Mouse (Mus musculus): ENCODE measurements around the gene Mal.
A peak's percentile ranks its signal among the peaks of the same experiment; 100 is the strongest.
"Not testable (repeated sequence)": the region's sequence is repeated elsewhere in the genome, so short reads cannot be mapped to it uniquely, and the experiment has no call there.

Mal gene

DNA sequence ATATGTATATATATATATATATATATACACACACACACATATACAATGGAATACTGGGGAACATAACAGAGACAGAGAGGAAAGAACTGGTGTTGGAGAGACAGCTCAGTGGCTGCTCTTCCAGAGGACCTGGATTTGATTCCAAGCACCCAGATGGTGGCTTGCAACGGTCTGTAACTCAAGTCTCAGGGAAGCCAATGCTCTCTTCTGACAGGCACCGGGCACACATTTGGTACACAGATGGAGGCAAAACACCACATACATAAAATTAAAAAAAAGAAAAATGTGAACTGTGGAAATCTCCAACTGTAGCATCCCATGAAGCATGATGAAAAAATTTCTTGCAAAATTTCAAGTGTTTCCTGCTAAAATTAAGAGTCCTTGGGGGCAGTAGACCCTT, 31.7 kb downstream of the Mal start:
- no peak for DNase-seq (ENCODE audit: low read depth, low spot score)

DNA sequence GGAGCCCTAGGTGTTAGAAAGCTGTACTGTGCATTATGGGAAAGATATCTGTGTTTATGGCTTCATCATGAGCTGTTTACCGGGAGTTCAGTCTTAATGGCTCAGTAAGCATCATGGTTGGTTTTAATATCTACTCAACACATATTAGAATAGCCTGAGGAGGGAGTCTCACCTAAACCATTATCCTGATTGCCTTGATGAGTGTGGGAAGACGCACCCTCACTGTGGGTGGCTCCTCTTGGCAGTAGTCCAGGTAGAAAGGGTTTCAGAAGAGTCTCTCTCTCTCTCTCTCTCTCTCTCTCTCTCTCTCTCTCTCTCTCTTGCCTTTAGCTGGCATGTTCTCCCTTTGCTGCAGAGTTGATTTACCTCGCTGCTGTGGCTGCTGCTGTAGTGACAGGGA, 34.4 kb downstream of the Mal start:
- DNase-seq (ENCODE audit: low read depth, low spot score) = peak; percentile 23

DNA sequence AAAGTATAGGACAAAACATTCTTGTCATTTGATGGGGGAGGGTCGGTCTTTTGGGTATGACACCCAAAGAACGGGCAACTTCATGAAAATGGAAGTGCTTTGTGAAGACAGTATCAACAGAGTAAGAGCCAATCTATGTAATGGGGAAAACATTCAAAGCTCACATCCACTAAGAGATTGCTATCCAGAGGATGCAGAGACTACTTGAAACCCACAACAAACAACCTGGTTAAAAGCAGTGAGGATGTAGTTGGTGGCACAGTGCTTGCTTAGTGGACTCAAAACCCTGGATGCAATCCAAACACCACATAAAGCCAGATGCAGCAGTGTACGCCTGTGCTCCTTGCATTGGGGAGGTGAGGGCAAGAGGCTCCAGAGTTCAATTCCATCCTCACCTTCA, 37.2 kb downstream of the Mal start:
- DNase-seq (ENCODE audit: low read depth, low spot score) = no peak

DNA sequence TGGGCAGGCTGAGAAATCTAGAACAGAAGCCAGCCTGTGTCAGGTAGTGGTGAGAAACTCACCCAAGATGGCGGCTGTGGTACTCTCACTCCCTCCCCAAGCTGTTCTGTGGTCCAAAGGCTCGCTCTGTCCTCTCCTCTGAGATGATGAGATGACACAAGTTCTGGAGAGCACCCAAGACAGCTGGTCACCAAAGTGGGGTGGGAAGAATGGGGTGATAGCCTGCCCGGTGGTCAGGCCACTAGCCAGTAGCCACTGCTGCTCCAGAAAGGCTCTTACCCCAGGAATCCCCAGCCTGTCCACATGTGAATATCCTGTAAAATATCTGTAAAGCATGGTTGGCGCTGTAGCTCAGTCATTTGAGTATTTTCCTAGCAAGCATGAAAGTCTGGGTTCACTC, 44.2 kb downstream of the Mal start:
- DNase-seq (ENCODE audit: low read depth, low spot score) = peak; percentile 82

DNA sequence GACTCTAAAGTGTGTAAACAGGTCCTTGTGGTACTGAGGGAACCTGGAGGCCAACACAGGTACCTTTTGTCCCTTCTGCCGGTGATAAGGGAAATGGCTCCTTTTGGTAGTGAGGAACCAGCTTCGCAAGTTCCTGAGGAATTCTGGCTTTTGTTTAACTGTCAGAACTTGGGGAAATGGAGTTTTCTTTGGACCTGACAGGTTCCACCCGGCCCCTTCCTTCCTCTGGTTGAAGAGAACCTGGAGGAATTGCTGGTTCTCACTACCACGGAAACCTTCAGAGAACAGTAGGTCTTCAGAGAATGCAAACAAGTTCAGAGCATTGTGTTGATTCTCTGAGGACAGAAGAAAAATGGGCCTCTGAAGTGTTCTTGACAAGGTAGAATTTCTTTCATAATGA, 45.1 kb downstream of the Mal start:
- DNase-seq (ENCODE audit: low read depth, low spot score) = no peak

DNA sequence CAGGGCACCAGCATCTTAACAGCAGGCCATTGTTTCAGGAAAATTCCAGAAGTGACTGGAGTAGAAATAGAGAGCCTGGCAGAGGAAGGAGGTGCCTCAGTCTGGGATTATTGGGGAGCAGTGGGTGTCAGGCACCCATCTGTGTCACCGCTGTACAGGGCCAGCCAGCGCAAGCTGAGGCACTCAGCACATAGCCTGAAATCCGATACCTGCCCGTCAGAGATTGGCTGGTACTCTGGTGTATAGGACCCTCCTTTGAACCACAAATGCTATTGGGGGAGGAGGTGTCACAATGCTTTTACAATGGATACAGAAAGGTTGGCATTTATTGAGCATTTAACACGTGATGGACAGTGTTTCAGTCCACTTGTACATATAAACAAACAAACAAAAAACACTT, 47.5 kb downstream of the Mal start:
- no peak for DNase-seq (ENCODE audit: low read depth, low spot score)

DNA sequence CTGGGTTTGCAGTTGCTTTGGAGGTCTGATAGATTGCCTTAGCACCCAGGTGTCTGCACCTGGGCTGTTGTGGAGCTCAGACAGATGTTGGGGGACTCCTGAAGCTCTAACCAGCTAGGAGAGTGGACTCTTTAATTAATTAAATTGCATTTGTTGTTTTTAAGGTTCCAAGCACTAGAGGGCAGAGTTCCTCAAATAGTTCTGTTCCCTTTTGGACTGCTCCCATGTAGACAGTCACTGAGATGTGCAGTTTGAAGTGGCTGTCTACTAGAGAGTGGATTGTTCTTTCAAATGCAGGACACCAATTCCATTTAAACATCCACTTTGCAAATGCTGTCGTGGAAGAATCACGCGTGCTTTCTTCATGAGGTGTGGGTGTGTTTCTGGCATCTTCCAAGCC, 48.3 kb downstream of the Mal start:
- DNase-seq (ENCODE audit: low read depth, low spot score) = peak; percentile 84

DNA sequence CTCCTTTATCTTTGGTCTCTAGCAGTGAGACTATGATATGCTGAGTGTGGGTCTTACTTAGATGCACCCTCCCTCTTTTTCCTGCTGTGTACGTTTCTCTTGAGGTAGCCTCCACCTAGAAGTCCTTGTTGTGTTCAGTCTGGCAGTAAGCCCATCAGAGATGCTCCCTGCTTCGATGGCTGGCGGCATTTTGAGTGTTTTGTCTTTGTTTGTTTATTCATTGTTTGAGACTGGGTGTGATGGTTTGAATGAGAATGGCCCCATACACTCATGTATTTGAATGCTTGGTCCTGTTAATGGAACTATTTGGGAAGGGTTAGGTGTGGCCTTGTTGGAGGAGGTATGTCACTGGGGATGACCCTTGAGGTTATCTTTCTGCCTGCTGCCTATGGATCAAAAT, 51.3 kb downstream of the Mal start:
- no peak for DNase-seq (ENCODE audit: low read depth, low spot score)

DNA sequence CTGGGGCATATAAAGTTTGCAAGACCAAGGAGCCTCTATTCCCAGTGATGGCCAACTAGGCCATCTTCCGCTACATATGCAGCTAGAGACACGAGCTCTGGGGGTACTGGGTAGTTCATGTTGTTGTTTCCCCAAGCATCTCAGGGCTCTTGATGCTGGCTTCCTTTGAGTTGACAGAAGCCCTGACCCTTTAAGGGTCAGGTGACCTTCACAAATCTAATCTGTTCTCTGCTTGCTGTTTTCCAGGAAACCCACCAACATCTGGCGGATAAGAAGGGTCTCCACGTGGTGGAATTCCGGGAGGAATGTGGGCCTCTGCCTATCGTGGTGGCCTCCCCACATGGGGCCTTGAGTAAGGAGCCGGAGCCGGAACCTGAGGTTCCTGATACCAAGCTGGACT, 53.1 kb downstream of the Mal start:
- not testable (repeated sequence) for DNase-seq (ENCODE audit: low read depth, low spot score)

DNA sequence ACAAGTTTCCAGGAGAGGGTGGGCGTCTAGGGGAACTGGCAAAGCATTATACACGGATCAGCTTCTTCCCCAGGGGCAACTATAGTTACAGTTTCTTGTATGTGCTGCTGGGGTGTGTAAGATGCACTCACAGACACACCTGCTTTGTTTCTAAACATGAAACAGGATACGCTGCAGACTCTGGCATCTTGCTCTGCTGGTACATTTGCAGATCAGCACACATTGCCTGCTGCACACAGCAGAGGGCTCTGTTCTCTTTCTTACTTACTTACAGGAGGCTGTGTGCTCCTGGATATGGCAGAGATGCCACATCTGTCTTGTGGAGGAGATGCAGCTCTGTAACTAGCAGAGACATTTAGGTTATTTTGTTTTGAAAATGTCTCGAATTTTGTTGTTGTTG, 65.7 kb downstream of the Mal start:
- DNase-seq (ENCODE audit: low read depth, low spot score) = peak; percentile 23

DNA sequence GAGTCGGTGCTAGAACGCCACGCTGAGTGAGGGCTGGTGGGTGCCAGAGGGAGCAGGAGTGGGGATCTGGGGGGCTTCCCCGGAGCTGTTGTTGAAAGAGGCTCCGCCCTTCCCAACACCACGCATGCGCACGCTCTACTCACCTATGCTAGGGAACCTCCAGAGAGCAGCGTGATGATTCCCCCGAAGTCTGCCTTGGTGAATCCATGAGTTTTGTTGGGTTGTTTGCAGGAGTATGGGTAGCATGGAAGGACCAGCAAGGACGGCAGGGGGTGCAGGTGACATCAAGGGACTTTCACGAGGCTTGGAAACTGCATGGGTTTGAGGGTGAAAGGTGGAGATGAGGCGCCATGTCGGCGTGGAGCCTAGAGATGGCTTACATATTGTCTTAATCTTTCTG, 66.3 kb downstream of the Mal start:
- DNase-seq (ENCODE audit: low read depth, low spot score) = no peak

DNA sequence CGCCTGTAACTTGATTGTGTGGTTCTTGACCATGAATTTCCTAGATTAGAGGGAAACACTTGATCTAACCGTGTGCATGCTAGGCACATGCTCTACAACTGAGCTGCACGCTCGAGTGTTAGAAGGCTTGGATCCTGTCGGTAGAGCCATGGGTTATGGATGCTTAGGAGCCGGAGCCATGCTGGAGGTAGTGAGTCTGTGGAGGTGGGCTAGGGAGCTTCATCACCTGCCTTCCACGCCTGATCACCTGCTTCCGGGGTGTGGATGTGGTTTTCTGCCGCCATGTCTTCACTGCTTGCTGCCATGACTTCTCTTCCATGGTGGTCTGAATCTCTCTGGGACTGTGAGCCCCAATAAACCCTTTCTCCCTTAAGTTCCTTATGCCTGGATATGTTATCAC, 67.6 kb downstream of the Mal start:
- no peak for DNase-seq (ENCODE audit: low read depth, low spot score)

DNA sequence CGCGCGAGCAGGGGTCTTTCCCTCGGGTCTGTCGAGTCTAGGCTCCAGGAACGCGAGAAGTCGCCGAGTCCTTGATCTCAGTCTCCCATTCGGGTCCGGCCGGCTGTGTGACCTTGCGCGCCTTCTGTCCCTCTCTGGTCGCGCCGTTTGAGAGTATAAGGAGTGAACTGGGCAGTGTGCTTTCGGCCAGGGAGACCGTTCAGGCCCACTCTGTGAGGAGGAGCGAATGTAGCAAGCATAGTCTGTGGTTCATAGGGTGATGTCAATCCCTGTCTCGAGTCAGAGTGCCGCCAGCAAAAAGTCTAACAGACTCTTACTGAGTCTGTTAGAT, 69.0 kb downstream of the Mal start:
- DNase-seq (ENCODE audit: low read depth, low spot score) = no peak

DNA sequence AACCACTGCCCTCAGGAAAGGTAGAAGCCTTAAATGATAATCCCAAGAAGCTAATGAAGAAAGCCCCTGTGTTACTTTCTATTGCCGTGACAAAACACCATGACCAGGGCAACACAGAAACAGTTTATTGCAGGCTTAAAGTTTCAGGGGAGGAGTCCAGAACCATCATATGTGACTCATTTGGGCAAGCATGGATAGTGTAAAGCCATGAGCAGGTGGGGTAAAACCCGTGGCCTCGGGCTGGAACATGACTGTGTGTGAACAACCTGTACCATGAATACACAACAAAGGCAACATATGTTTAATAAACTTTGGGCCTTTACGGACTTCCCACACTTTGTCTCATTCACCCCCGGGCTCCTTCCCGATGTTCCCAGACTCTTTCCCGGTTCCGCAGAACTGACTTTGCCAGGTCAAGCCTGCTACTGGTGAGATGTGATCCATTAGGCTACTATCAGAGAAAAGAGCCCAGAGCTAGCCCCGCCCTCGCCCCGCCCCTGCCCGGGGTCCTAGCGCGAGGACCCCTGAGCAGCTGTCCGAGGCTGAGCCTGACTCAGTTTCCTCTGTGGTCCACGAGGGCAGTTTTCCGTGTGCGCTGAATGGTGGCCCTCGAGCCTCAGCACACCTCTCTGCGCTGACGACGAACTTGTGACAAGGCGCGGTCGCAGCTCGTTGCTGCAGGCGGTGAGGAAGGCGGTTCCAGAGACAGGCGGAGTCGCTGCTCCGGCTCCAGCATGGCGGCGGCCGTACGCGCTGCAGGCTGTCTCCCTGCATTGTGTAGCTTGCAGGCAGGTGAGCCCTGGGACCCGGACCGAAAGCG, 69.6 kb downstream of the Mal start, which contains the start of the genes Zfp661 and Mrps5:
TSS of gene Zfp661 (minus strand) at position 401 of the 820 bp plus-strand sequence.
TSS of gene Mrps5 (plus strand) at position 529 of the 820 bp plus-strand sequence.
- peak; percentile 86 for DNase-seq (ENCODE audit: low read depth, low spot score)

DNA sequence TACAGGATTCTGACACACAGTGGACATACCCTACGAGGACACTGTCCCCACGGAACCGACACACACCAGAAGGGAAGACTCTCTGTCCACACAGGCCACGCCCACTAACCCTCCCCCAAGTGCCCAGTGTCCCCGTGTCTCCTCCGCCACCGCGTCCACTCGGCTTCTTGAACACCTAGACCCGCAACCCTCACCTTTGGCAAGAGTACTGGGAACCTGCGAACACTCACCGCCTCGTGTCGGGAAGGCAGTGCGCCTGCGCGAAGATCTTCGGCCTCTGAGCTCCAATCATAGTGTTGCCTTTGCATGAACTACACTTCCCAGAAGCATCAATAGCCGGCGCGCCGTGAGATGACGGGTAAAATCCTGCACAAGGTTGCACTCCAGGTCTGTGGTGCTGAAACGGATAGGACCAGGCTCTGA, 72.0 kb downstream of the Mal start:
- peak; percentile 98 for DNase-seq (ENCODE audit: low read depth, low spot score)
